Mouse (Mus musculus): Measurements from ENCODE around the gene Ly6g6c.

The Ly6g6c gene

DNA sequence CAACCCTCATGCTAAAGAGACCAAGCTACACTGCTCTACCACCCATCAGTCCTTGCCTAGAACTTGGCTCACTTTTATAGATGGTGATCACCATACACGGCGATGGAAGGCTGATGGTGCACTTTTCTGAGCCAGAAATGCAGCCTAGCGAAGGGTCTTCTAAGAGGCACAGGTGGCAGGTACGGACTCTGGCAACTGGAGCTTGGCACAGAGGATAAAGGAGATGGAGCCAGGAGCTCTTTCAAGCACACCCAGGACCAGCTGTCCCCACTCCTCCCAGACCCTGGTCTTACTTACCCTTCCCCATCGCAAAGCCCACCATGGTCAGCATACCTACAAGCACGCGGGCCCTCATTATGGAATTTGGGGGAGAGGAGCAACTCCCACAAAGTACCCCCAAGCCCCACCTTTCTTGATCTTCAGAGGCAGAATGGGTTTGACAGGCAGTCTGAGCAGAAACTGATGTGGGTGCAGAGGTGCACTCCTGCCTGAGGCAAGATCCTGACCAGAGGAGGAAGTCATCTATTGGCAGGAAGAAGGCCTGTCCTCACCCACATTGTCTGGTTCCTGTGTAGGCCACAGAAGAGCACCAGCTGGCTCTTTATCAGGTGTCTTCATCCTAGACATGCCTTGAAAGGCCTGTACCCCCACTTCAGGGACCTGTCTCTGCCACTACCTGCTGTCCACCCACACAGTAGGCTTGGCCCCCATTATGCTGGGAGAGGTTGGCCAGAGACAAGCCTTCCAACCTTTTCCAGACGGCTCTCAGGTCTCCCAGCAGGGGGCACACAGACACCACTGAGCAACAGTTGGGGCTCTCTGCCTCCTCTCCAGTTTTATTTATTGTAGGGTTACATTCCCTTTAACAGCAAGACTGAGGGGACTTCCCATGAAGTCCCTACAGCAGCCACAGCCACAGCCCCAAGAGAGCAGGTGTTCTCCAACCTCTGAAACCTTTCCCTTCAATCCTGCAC, 50.1 kb downstream of the Ly6g6c start, which contains the start of gene Ly6g5b:
TSS of gene Ly6g5b (minus strand) at position 383 of the 974 bp plus-strand sequence.
- 78% methylated on average over 8 of the region's 8 CpGs for WGBS
